Mouse (Mus musculus) megakaryocyte, embryonic 14.5 days (primary cell): ENCODE data around the gene Plpp1.

Experiments used
- FLI1 ChIP-seq: IDR thresholded peaks from 2 replicates; pipeline ENCODE4 v1.6.1; 2012; ENCODE audit warnings: low read length, inconsistent platforms, mixed read lengths
- GATA1 ChIP-seq: IDR thresholded peaks from 3 replicates; pipeline ENCODE4 v1.6.1; 2012; ENCODE audit warnings: mixed read lengths, low read length, inconsistent platforms, borderline replicate concordance

DNA sequence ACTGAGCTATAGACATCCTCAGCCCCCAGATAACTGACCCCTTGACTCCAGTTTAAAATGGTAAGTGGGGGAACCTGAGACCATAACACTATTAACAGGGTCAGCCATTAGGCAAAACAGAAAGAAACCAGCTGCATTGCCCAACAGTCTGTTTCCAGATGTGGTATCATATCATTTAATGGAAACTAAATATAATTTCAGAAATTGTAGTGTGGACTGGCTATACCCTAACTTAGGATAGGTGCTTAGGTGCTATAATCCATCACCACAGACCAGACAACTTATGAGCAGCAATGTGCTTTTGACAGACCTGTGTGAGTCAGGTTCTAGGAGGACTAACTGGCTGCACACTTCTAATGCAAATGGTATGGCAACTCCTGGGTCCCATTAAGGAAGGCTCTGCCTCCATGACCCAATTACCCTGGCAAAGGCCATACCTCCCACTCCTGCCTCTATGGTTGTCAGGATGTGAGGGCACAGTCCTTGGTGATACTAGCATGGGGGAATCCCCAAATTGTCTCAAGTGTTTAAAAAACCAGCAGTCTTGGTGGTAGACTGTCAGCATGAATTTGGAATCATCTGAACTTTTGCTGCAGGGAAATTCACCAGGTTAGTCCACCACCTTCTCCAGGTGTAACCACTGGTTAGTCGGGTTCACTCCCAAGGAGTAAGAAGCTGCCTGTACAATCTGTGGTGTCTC lies 62.5 kb downstream of the Plpp1 start:
- TF ChIP-seq FLI1 (no peak), GATA1 (no peak)
